Mouse (Mus musculus) liver, embryonic 14.5 days (tissue): ENCODE measurements around the gene Olfr911-ps1.

Source experiments
- CTCF ChIP-seq: IDR thresholded peaks from 2 replicates; pipeline ENCODE4 v1.5.1; 2016; ENCODE audit warnings: antibody characterized with exemption, low read depth, control low read depth
- EP300 ChIP-seq: IDR thresholded peaks from 2 replicates; pipeline ENCODE4 v1.6.1; 2016; ENCODE audit warnings: antibody characterized with exemption, low read depth

- TF ChIP-seq CTCF (no peak), EP300 (no peak)
Observed at GRCm38 (mm10) chr9:38512353-38512752, 9.0 kb upstream of the Olfr911-ps1 start.
